Mouse (Mus musculus): Measurements from ENCODE around the gene Adamts17.

GRCm38 (mm10) chr7:66938988-66939783 lies 99.7 kb downstream of the Adamts17 start:
- no peak for TF ChIP-seq POLR2A (IDR thresholded peaks at IDR 0.05; ENCODE audit: insufficient read depth, low read length)
- TF ChIP-seq CTCF (IDR thresholded peaks at IDR 0.05; ENCODE audit: low read depth, low read length): no peak
- no peak for TF ChIP-seq EP300 (IDR thresholded peaks at IDR 0.05; ENCODE audit: insufficient read depth, low read depth, low read length)

Measured in ES-Bruce4 (cell line).